Mouse (Mus musculus) frontal cortex, postnatal 10 days (tissue): ENCODE measurements at regions not wholly inside any gene's neighbourhood (a gene's known extent, or its start where the extent isn't known, plus 50 kb on each side); places are given as distances from the start of the nearest gene placed in this dataset.

Experiments used
- DNase-seq, 2 experiments: peaks; one replicate each; pipeline ENCODE4 v3.0.0; 2022; ENCODE audit warnings: low spot score in 2 of 2, mixed read lengths in 1 of 2

GRCm38 (mm10) chr15:87476862-87477490, 67.1 kb upstream of the Fam19a5 start:
- DNase-seq = no peak

- peak in 1 of 2 experiments; percentile 9 for DNase-seq
Measured at GRCm38 (mm10) chr15:87480758-87481157, 63.3 kb upstream of the Fam19a5 start.
